Mouse (Mus musculus) kidney, postnatal 0 days (tissue): ENCODE results near the gene Aldh9a1. TPM values are rescaled to one million over a fixed set of nuclear protein-coding genes. Genes with fewer than 3 reads are reported as not detected.

Source experiments
- ATAC-seq: fragments of 200-750 bp; cut with Nextera tagmentation; replicated peaks from 2 replicates; pipeline ENCODE4 v1.8.0; 2017; ENCODE audit warnings: low read depth, moderate number of reproducible peaks, moderate TSS enrichment, moderate library complexity; ENCODE audit not compliant: low FRiP score
- DNase-seq: peaks from one replicate; pipeline ENCODE4 v3.0.0-alpha.2; 2016; ENCODE audit warnings: low spot score
- H3K27ac ChIP-seq: fragments of 300-500 bp; sonication (generic); 2 replicates; pipeline ENCODE4 v1.5.1; 2014; ENCODE audit warnings: mild to moderate bottlenecking
- H3K27me3 ChIP-seq: fragments of 300-500 bp; sonication (generic); 2 replicates; pipeline ENCODE4 v1.6.1; 2014; ENCODE audit warnings: low read length, mixed read lengths; ENCODE audit not compliant: insufficient read depth
- H3K36me3 ChIP-seq: fragments of 300-500 bp; sonication (generic); 2 replicates; pipeline ENCODE4 v1.6.1; 2014; ENCODE audit warnings: low read length, mixed read lengths; ENCODE audit not compliant: insufficient read depth
- H3K4me1 ChIP-seq: fragments of 300-500 bp; sonication (generic); replicated peaks from 2 replicates; pipeline ENCODE4 v1.6.1; 2014; ENCODE audit warnings: antibody characterized with exemption, low read length, mixed read lengths; ENCODE audit not compliant: insufficient read depth
- H3K4me2 ChIP-seq: fragments of 300-500 bp; sonication (generic); 2 replicates; pipeline ENCODE4 v1.6.1; 2014; ENCODE audit warnings: mild to moderate bottlenecking, low read length, moderate library complexity, mixed read lengths
- H3K4me3 ChIP-seq: fragments of 300-500 bp; sonication (generic); replicated peaks from 2 replicates; pipeline ENCODE4 v1.5.1; 2014; ENCODE audit warnings: low read depth, low read length
- H3K9ac ChIP-seq: fragments of 300-500 bp; sonication (generic); 2 replicates; pipeline ENCODE4 v1.6.1; 2014; ENCODE audit warnings: low read depth, low read length
- H3K9me3 ChIP-seq: fragments of 300-500 bp; sonication (generic); replicated peaks from 2 replicates; pipeline ENCODE4 v1.6.1; 2016; ENCODE audit warnings: low read length, inconsistent platforms, mixed read lengths
- CTCF ChIP-seq: IDR thresholded peaks from 2 replicates; pipeline ENCODE4 v1.5.1; 2016; ENCODE audit warnings: antibody characterized with exemption, low read depth, mild to moderate bottlenecking, moderate library complexity
- WGBS: fragments of 180-500 bp; shearing (Covaris S2); extraction: QIAGEN DNeasy Blood & Tissue Kit; methylation state at CpG from one replicate; pipeline ENCODE4 v1.1.7; 2014; 5-methylcytosine and 5-hydroxymethylcytosine counted together
- polyA plus RNA-seq: library from polyadenylated mRNA; unstranded; fragments of >200 nt; fragmentation: Nextera tagmentation; extraction: Ambion mirVana; gene quantifications from 2 replicates; pipeline ENCODE4 v1.2.1, GENCODE M21; 2015

Gene Aldh9a1
- 54.3 and 64.6 TPM in 2 replicates for polyA plus RNA-seq

GRCm38 (mm10) chr1:167349815-167350596, at the start of gene Aldh9a1:
Gene Aldh9a1 (plus strand): TSS chr1:167349991.
- under 1% methylated on average over 55 of the region's 55 CpGs for whole genome bisulfite sequencing
- Histone ChIP-seq H3K9ac (peak within 1 kb of the TSS; percentile 76), H3K27ac (peak within 1 kb of the TSS; percentile 75), H3K27me3 (no peaks in the 10 kb centered on the region), H3K4me2 (peak within 1 kb of the TSS; percentile 86), H3K9me3 (no peaks in the 10 kb centered on the region), H3K4me3 (peak within 1 kb of the TSS; percentile 74), H3K36me3 (no peaks in the 10 kb centered on the region), H3K4me1 (no peaks in the 10 kb centered on the region)
- ATAC-seq (peak; percentile 99), DNase-seq (peak; percentile 93)
- no peak for TF ChIP-seq CTCF

- DNase-seq (no peak), ATAC-seq (0 out of 2 replicates have a peak, but pooled peaks have one; percentile 43)
- Histone ChIP-seq H3K4me2 (no peak overlapping the region), H3K36me3 (no peaks in the 10 kb centered on the region), H3K9ac (no peak overlapping the region), H3K4me3 (no peak overlapping the region), H3K9me3 (no peaks in the 10 kb centered on the region), H3K4me1 (no peaks in the 10 kb centered on the region), H3K27ac (no peak overlapping the region), H3K27me3 (no peaks in the 10 kb centered on the region)
- 67% methylated on average over 2 of the region's 2 CpGs for WGBS
- no peak for TF ChIP-seq CTCF
Measured at GRCm38 (mm10) chr1:167300122-167300521, 49.7 kb upstream of the Aldh9a1 start.

- WGBS: 78% methylated on average over 7 of the region's 7 CpGs
- no peak for ATAC-seq
Measured at GRCm38 (mm10) chr1:167305501-167306137, 44.2 kb upstream of the Aldh9a1 start.

GRCm38 (mm10) chr1:167306451-167307240, 43.1 kb upstream of the Aldh9a1 start:
- H3K27me3 ChIP-seq: no peaks in the 10 kb centered on the region
- peak; percentile 61 for TF ChIP-seq CTCF
- H3K4me3 ChIP-seq: no peak overlapping the region
- no peak for ATAC-seq
- no peak overlapping the region for H3K4me2 ChIP-seq
- H3K9ac ChIP-seq: no peak overlapping the region
- 0 out of 2 replicates have a peak, but pooled peaks cover 4% of the 10 kb centered on the region for H3K4me1 ChIP-seq
- H3K27ac ChIP-seq: no peak overlapping the region
- WGBS: 64% methylated on average over 5 of the region's 5 CpGs
- no peaks in the 10 kb centered on the region for H3K9me3 ChIP-seq
- DNase-seq: peak; percentile 20
- H3K36me3 ChIP-seq: no peaks in the 10 kb centered on the region

More at GRCm38 (mm10) chr1:167305501-167306137, 44.2 kb upstream of the Aldh9a1 start:
- Histone ChIP-seq H3K36me3 (no peaks in the 10 kb centered on the region), H3K4me2 (no peak overlapping the region), H3K4me3 (no peak overlapping the region), H3K9me3 (no peaks in the 10 kb centered on the region), H3K27me3 (no peaks in the 10 kb centered on the region), H3K27ac (no peak overlapping the region), H3K9ac (no peak overlapping the region), H3K4me1 (0 out of 2 replicates have a peak, but pooled peaks cover 4% of the 10 kb centered on the region)
- TF ChIP-seq CTCF: no peak
- no peak for DNase-seq

GRCm38 (mm10) chr1:167307674-167308073, 42.1 kb upstream of the Aldh9a1 start:
- Histone ChIP-seq H3K27ac (0 out of 2 replicates have a peak overlapping the region, but pooled peaks have one; percentile 95), H3K4me3 (peak overlapping the region; percentile 68), H3K27me3 (no peaks in the 10 kb centered on the region), H3K36me3 (no peaks in the 10 kb centered on the region), H3K4me1 (0 out of 2 replicates have a peak, but pooled peaks cover 4% of the 10 kb centered on the region), H3K9me3 (no peaks in the 10 kb centered on the region), H3K4me2 (peak overlapping the region; percentile 94), H3K9ac (peak overlapping the region; percentile 96)
- DNase-seq (no peak), ATAC-seq (no peak)
- TF ChIP-seq CTCF: no peak
- 57% methylated on average over 11 of the region's 11 CpGs for WGBS
